Mouse (Mus musculus) liver, embryonic 11.5 days (tissue): Measurements from ENCODE around the gene Ifi211. TPM values are rescaled to one million over a fixed set of nuclear protein-coding genes. Genes with fewer than 3 reads are reported as not detected.
A peak's percentile ranks its signal among the peaks of the same experiment; 100 is the strongest.
"Not testable (repeated sequence)": the region's sequence is repeated elsewhere in the genome, so short reads cannot be mapped to it uniquely, and the experiment has no call there.

ENCODE experiments used
- ATAC-seq: fragments of 200-750 bp; cut with Nextera tagmentation; replicated peaks from 2 replicates; pipeline ENCODE4 v1.8.0; 2017; ENCODE audit warnings: moderate number of reproducible peaks, mild to moderate bottlenecking, moderate TSS enrichment, moderate library complexity; ENCODE audit not compliant: low FRiP score
- DNase-seq: peaks from one replicate; pipeline ENCODE4 v3.0.0-alpha.2; 2017; ENCODE audit warnings: low spot score
- H3K27ac ChIP-seq: fragments of 300-500 bp; sonication (generic); 2 replicates; pipeline ENCODE4 v1.5.1; 2014; ENCODE audit warnings: mild to moderate bottlenecking, low read depth, low read length, control low read depth
- H3K27me3 ChIP-seq: fragments of 300-500 bp; sonication (generic); replicated peaks from 2 replicates; pipeline ENCODE4 v1.6.1; 2014; ENCODE audit warnings: low read length, mixed read lengths; ENCODE audit not compliant: control insufficient read depth, insufficient read depth
- H3K36me3 ChIP-seq: fragments of 300-500 bp; sonication (generic); 2 replicates; pipeline ENCODE4 v1.6.1; 2014; ENCODE audit warnings: mild to moderate bottlenecking, low read length, moderate library complexity, mixed read lengths; ENCODE audit not compliant: control insufficient read depth, insufficient read depth
- H3K4me1 ChIP-seq: fragments of 300-500 bp; sonication (generic); replicated peaks from 2 replicates; pipeline ENCODE4 v1.6.1; 2014; ENCODE audit warnings: low read length, mixed read lengths; ENCODE audit not compliant: control insufficient read depth, insufficient read depth
- H3K4me2 ChIP-seq: fragments of 300-500 bp; sonication (generic); 2 replicates; pipeline ENCODE4 v1.6.1; 2014; ENCODE audit warnings: mild to moderate bottlenecking, control low read depth, moderate library complexity
- H3K4me3 ChIP-seq: fragments of 300-500 bp; sonication (generic); 2 replicates; pipeline ENCODE4 v1.5.1; 2014; ENCODE audit warnings: low read depth, low read length, control low read depth
- H3K9ac ChIP-seq: fragments of 300-500 bp; sonication (generic); 2 replicates; pipeline ENCODE4 v1.6.1; 2014; ENCODE audit warnings: low read depth, low read length, control low read depth
- H3K9me3 ChIP-seq: fragments of 300-500 bp; sonication (generic); 2 replicates; pipeline ENCODE4 v1.6.1; 2016; ENCODE audit warnings: low read length, inconsistent platforms, mixed read lengths; ENCODE audit not compliant: control insufficient read depth
- WGBS: fragments of 180-500 bp; shearing (Covaris S2); extraction: QIAGEN DNeasy Blood & Tissue Kit; methylation state at CpG from one replicate; pipeline ENCODE4 v1.1.7; 2014; 5-methylcytosine and 5-hydroxymethylcytosine counted together
- polyA plus RNA-seq: library from polyadenylated mRNA; unstranded; fragments of >200 nt; fragmentation: Nextera tagmentation; extraction: Ambion mirVana; gene quantifications from 2 replicates; pipeline ENCODE4 v1.2.1, GENCODE M21; 2014

Gene Ifi211
- polyA plus RNA-seq, 1 experiment from 2014 or later = 0.64 TPM

GRCm38 (mm10) chr1:173889741-173890140 is 23.1 kb downstream of the Ifi211 start:
- not testable (repeated sequence) for H3K4me3 ChIP-seq, H3K4me1 ChIP-seq, H3K27me3 ChIP-seq, H3K36me3 ChIP-seq, H3K9me3 ChIP-seq, ATAC-seq, H3K9ac ChIP-seq, H3K4me2 ChIP-seq, H3K27ac ChIP-seq, DNase-seq

DNA sequence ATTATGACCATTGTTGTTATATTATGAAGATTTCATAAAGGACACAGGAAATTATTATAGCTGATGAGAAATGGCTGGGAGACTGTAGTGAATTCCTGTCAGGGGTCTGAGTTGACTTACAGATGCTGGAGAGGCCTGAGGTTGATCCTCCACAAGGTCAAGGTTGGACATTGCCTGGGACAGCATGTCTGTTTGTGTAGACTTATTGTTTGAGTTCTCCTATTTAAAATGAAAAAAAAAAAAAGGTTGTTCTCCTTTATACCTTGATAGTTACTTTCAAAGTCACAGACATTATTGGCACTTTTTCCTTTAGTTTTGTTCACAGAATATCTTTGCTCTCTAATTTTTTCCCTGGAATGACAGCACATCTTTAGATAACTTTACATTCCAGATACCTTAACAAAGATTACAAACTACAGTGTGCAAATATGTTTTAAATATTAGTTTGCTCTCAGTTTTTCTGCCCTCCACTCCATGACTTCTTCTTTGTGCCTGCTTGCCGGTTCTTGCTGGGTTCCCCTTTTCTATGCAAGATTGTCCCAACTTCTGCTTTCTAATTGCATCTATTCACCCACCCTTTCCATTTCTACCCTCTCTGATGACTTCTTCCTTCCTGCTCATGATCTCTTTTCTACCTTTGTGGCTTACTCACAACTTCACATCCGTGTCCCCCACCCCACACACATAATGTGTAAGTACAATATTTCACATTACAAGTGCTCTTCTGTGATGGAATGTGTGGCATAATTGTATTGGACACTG is 25.6 kb downstream of the Ifi211 start:
- WGBS = 50% methylated on average over 1 of the region's 2 CpGs

DNA sequence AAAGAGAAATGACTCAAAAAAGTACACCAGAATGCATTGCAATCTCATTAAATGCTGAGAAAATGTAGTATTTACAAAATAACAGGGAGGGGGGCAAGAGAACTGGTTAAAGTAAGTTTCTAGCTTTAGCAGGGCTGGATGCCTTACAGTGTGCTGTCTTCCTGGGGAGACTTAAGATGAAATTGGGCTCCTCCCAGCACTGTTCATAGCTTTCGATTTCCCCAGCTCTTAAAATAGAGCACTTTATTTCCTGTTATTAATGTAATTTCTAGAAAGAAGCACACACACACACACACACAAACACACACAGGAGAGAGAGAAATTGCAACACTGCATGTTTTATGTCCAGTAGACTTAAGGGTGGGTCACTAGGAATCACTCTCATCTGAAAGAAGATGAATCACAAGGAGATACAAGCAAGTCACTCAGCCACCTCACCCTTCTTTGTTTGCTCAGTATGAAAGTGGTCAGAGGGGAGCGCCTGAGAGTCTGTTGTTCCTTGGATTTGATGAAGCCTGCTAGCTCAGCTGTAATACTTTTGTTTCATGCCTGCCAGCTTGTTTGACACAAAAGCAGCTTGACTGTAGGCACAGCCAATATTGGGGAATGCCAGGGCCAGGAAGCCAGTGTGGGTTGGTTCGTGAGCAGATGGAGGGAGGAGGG is 32.7 kb downstream of the Ifi211 start:
- H3K27ac ChIP-seq, H3K36me3 ChIP-seq, DNase-seq, H3K4me2 ChIP-seq, H3K9ac ChIP-seq, H3K4me3 ChIP-seq, ATAC-seq, H3K4me1 ChIP-seq, H3K9me3 ChIP-seq, H3K27me3 ChIP-seq: not testable (repeated sequence)
- WGBS = 79% methylated on average over 3 of the region's 3 CpGs

More for the DNA sequence above, 25.6 kb downstream of the Ifi211 start:
- not testable (repeated sequence) for H3K4me1 ChIP-seq, H3K9ac ChIP-seq, H3K27me3 ChIP-seq, H3K4me3 ChIP-seq, H3K4me2 ChIP-seq, H3K27ac ChIP-seq, DNase-seq, ATAC-seq, H3K36me3 ChIP-seq, H3K9me3 ChIP-seq

- ATAC-seq, H3K4me3 ChIP-seq, H3K9ac ChIP-seq, H3K27me3 ChIP-seq, H3K27ac ChIP-seq, H3K4me1 ChIP-seq, H3K9me3 ChIP-seq, DNase-seq, H3K36me3 ChIP-seq, H3K4me2 ChIP-seq: not testable (repeated sequence)
- WGBS = 75% methylated on average over 5 of the region's 5 CpGs
Measured at GRCm38 (mm10) chr1:173879225-173879987, 33.4 kb downstream of the Ifi211 start.

DNA sequence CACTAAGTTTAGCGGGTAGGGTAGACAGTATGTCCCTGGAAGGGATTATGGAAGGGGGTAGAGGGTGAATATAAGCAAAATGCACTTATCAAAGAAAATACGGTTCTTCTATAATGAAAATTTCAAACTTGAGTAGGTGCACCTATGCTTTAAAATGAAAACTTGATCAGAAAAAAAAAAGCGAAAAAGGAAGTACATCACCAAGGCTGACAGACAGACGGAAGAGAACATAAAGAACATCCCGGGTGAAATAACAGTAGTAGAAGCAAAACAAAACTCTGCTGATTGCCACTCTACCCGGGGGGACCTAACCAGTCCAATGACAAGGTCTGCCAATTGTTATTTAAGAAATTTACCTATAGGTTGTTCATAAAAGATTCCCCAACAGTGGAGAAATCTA is 34.6 kb downstream of the Ifi211 start:
- 81% methylated on average over 6 of the region's 6 CpGs for WGBS
- H3K27me3 ChIP-seq, ATAC-seq, H3K9me3 ChIP-seq, H3K4me3 ChIP-seq, H3K4me2 ChIP-seq, DNase-seq, H3K4me1 ChIP-seq, H3K9ac ChIP-seq, H3K27ac ChIP-seq, H3K36me3 ChIP-seq: not testable (repeated sequence)

DNA sequence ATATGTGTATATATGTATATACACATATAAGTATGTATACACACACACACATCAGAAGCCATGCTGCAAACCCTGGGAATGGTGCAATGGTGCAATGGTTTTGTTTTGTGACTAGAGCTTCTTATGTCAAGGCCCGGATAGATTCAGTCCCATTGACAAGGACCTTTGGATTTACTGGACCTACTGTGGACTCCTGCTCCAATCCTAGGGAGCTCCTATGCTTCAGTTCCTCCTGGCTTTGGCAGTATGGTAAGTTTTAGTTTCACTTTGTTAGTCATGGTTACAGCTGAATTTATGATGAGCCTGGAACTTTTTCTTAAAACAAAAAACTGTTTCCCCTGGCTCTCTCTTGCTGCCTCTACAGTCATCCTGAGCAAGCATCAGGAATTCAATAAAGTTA is 35.7 kb downstream of the Ifi211 start:
- ATAC-seq, H3K27ac ChIP-seq, H3K4me3 ChIP-seq, H3K27me3 ChIP-seq, H3K4me1 ChIP-seq, H3K9ac ChIP-seq, DNase-seq, H3K36me3 ChIP-seq, H3K9me3 ChIP-seq, H3K4me2 ChIP-seq: not testable (repeated sequence)
- 75% methylated on average over 1 of the region's 1 CpGs for WGBS

- DNase-seq, H3K27ac ChIP-seq, H3K4me2 ChIP-seq, H3K4me3 ChIP-seq, ATAC-seq, H3K27me3 ChIP-seq, H3K9me3 ChIP-seq, H3K9ac ChIP-seq, H3K4me1 ChIP-seq, H3K36me3 ChIP-seq: not testable (repeated sequence)
- 92% methylated on average over 1 of the region's 1 CpGs for WGBS
Measured at GRCm38 (mm10) chr1:173868586-173868985, 44.3 kb downstream of the Ifi211 start.

DNA sequence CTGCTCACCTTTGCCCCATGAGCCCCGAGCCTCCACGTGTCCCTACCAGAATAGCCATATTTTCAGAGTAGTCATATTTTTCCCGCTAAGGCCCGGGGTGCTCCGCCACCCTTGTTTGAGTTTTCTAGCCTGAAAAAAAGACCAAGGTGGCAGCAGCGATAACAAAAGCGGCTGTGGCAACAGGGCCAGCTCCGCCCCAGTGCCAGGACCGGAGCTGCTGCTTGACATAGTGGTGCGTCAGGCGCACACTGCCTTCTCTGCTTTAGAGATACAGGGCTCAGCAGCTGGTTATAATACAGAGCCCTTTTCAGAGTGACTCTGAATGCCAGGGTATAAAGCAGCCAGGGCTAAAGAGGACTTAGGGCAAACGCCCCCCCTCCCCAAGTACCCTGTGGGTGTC is 46.3 kb downstream of the Ifi211 start:
- no peak overlapping the region for H3K27ac ChIP-seq
- no peak overlapping the region for H3K4me3 ChIP-seq
- H3K9me3 ChIP-seq = no peaks in the 10 kb centered on the region
- DNase-seq (no peak), ATAC-seq (peak; percentile 91)
- no peaks in the 10 kb centered on the region for H3K4me1 ChIP-seq
- H3K36me3 ChIP-seq = no peaks in the 10 kb centered on the region
- 72% methylated on average over 12 of the region's 12 CpGs for WGBS
- H3K27me3 ChIP-seq = no peaks in the 10 kb centered on the region
- H3K4me2 ChIP-seq = no peak overlapping the region
- no peak overlapping the region for H3K9ac ChIP-seq
